Mouse (Mus musculus) embryo, embryonic 10.5 days (tissue): Measurements from ENCODE around the gene Sass6.
"Not testable (repeated sequence)": the region's sequence is repeated elsewhere in the genome, so short reads cannot be mapped to it uniquely, and the experiment has no call there.

Source experiments
- DNase-seq: peaks from one replicate; pipeline ENCODE4 v3.0.0-alpha.2; 2015; ENCODE audit warnings: low spot score

Sass6 gene

DNA sequence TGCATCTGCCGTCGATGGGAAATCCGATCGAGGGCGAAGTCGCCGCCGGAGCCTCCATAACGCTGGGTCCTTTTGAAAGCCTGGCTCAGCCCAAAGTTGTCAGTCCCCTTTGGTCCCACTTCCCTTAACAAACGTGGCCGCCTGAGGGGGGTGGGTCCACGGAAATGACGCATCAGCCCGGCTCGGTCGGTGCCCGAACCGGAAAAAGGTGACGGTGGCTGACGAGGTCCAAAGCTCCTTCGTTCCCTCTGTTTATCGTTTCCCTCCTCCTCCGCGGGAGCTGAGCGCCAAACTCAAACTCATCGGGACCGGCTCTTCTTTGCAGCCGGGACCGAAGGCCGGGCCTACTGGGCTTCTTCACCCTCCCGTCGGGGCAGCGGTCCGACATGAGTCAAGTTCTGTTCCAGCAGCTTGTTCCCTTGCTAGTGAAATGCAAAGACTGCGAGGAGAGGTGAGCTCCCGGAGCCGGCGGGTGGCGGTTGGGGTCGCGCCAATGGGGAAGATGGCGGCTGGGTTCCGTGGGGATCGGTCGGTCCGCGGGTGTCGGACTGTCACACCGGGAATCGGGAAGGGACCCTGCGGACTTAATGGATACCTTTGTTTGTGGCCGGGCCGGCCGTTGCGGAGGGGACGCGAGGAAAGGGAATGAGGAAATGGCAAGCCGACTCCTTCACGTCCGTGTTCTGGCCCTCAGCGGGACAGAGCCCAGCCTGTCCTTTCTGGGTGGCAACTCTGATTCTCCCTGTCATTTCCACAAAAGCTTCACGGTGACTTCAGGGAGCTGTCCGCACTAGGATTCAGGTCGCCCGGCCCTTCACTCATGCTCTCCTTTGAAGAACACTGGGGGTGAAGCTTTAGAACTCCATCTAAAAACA is at the start of gene Sass6:
Gene Sass6 (plus strand): TSS at position 255 of the 875 bp plus-strand sequence.
- peak; percentile 99 for DNase-seq

DNA sequence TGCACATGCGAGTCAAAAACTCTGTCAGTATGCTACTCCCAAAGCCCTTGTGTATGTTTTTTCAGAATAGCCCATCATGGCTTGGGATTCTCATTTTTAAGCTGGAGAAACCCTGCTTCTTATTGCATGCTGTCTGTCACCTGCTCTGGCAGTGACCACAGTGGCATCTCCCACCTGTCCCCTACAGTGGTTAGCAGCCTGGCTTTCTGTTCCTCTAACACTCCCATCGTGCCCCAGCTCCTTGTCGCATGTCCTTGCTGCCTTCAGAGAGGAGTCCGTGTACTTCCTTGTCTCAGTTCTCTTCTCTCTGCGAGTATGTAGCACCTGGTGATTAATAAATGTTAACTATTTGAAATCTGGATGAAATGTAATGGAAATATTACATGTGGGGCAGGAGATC is 47.4 kb upstream of the Sass6 start:
- no peak for DNase-seq

DNA sequence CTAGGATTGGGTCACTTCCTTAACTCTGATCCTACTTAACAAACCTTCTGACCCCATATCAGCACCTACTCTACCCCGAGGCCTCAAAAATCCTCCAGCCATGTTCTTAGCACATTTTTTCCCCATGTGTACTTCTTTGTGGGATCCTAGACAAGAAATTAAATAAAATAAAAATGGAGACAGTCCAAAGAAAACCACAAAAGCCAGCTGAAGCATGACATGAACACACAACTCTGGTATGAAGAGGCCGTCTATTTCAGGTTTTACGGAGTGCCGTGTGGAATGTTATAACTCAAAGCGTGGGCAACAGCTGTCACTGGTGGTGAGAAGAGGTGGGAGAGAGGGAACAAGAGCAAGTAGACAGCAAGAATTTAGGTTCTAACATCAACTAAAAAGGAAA is 43.4 kb upstream of the Sass6 start:
- DNase-seq = no peak

DNA sequence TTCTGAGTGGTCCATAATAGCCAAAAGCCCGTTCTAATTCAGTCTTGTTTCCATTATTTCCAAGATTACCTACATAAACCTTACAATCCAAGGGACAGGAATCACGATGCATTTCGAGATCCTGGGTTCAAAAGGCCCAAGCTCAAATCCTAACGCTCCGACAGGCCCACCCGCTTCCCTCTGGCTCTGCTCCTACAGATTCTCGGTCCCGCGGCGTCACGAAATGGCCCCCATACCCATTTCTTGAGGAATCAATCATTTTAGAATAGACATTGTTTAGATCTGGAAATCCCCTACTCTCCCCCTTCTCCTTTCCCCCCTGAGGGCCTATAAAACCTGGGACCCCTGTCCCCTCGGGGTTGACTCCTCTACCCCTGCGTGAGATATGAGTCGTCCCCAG is 33.5 kb upstream of the Sass6 start:
- not testable (repeated sequence) for DNase-seq

DNA sequence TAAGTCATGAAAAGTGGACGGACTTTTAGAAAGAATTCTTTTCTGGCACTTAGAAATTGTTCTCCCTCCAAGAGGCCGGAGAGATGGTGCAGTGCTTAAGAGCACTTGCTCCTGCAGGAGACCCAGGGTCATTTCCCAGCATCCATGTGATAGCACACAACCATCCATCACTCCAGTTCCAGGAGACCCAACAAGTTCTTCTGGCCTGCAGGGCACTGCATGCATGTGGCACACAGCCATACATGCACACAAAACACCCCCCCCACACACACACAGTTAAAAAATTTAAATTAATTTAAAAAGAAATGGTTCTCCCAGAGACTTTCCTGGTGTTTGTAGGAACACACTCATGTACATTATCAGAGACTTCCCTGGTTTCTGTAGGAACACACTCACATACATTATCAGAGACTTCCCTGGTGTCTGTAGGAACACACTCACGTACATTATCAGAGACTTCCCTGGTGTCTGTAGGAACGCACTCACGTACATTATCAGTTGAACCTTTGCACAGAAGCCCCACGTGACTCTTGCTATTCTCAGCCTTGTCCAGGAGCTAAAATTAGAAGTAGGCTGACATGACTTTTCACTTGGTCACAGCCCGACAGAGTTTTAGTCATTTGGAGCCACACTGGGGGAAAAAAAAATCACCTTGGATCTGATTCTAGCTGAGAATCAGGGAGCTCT is 32.2 kb upstream of the Sass6 start, which contains the start of gene Lrrc39:
Gene Lrrc39 (plus strand): TSS at position 566 of the 687 bp plus-strand sequence.
- DNase-seq = peak; percentile 10

DNA sequence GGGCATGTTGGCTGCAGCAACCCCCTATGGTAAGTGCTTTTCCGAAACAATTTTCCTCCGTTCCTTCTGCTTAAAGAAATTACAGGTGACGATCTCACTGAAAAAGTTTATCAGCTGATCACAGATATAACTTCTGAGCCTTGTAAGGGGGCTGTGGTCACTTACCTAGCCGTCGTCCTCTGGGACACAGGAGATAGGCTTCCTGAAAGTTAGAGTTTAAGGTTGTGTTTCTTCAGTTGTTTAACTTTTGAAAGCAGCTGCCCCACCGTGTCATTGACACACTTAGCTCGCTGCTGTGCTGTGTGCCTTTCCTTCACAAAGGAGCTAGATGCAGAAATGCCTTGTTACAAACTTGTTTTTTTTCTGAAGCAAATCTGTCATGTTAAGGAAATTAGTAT is 31.7 kb upstream of the Sass6 start:
- DNase-seq = no peak

DNA sequence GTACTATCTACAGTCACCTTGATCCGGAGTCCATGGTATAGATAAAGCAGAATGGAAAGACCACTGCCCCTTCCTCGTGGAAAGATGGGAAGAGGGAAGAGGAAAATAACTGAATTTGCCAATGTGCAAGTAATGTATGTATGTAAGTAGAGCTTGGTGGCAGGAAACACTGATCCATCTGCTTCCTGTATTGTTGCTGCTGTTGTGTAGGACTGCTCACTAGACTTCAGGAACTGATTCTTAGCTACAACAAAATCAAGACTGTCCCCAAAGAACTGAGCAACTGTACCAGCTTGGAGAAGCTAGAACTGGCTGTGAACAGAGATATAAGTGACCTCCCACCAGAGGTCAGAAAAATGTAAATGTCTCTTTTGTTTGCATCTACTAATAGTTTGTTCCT is 24.2 kb upstream of the Sass6 start:
- DNase-seq = no peak

DNA sequence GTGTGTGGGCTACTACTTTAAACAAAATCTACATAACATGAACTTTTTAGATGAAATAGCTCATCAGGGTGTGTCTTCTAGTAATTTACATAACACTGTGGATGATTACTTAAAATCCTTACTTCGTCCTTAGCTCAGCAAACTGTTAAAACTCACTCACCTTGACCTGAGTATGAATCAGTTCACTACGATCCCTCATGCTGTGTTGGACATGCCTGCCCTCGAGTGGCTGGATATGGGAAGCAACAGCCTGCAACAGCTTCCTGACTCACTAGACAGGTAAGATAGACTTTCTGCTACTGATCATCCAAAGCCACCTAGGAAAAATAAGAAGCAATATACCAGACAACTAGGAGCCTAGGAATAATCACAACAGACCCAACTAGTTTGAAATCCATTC is 17.5 kb upstream of the Sass6 start:
- DNase-seq = no peak

DNA sequence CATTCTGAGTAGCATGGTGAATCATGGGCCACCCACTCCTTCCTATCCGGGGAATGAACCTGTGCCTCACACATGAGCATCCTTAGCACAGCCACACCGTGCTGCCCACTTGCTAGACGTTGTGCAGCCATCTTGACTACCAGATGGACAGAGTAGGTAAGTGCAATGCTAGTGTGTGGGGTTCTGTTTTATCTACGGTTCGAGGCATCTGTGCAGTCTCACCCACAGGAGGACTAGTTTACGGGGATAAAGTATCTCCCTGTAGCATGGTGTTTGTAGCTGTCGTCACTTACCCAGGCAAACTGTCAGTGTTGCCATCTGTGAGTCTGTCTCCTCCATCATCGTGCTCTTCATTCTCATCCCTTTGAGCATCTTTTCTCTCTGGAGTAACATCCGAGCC is 12.6 kb upstream of the Sass6 start:
- no peak for DNase-seq

DNA sequence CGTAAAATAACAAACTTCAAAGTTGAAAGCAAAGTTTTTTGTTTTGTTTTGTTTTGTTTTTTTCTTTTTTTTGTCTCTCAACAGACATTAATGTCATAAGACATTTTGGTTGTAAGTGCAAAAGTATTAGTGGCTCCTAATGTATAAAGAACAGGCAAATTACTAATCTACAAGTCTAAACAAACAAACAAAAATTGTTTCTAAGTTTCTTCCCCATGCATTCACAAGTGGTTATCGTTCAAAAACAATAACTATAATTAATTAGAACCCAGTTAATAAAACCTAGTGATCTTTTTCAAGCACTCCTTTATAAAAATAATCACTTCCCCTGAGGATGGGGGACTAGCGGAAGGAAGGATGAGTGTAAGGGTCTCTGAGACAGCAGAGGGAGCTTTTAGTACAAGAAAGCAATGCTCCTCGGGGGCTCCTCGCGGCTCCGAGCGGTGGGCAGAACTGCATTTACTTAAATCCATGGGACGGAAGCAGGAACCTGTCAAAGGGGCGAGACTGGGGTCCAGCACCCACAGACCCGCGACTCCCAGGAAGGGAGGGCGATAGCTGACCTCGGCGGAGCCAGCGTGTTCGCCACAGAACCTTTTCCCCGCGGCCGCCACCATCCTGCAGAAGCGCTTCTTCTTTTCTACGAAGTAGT is 580 bp upstream of the Sass6 start:
- DNase-seq = peak; percentile 70

DNA sequence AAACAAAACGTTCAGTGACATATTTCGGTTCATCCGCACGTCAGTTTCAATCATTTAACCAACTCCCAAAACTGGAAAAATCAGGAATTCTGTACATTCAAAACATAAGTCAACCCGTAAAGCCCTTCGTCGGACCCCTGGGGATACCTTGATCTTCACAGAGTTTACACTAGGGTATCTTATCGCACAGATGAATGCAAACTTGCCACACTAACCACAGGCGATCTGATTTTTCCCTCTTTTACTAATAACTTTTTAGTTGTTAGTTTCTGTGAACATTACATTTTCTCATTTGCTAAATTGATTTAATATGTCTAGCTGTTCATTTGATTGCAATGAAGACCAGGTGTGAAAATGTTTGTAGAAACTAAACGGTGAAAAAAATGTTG is 815 bp downstream of the Sass6 start:
- DNase-seq = no peak

DNA sequence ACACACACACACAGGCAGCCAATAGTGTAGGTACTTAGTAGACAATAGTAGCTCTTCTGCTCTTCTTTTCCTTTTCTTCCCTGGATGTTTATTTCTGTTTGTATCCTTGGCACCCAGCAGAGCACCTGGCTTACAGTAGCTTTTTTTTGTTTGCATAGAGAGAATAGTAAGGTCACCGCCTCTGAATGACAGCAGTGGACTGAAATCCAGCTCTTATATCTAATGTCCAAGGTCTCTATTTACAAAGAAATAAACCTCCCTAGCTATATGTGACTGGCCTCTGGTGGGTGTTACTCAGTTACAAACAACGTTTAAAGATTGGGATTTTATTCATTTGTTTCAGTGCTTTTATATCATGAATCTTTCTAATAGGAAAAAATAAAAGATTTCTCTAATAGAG is 4.9 kb downstream of the Sass6 start:
- no peak for DNase-seq

DNA sequence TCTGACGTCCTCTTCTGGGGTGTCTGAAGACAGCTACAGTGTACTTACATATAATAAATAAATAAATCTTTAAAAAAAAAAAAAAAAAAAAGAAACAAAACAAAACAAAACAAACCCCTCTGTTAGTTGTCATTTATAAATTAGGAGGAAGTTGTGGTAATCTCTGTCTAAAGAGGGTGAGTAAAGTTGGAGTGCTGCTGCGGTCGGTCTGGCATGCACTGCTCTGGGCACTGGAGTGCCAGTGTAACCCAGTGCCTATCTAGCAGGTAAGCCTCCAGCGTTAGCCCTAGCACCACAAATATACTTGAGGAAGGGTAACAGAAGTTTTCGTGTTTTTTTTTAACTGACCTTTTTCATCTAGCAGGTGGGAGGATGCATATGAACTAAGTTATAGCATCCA is 6.2 kb downstream of the Sass6 start:
- DNase-seq = no peak

DNA sequence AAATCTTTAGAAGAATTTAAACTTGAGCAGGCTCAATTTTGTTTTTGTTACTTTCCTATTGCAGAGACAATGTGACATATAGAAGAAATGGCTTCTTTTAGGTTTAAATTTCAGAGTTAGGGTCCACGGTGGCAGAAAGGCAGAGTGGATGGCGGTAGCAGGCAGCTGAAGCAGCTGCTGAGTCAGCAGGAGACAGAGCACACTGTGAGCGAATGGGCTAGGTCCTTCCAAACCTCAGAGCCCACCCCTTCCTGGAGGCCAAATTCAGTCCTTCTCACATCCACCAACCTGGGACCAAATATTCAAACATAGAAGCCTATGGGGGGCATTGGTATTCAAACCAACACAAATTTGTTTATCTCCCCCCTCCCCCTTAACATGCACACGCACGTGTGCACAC is 7.0 kb downstream of the Sass6 start:
- DNase-seq = no peak

DNA sequence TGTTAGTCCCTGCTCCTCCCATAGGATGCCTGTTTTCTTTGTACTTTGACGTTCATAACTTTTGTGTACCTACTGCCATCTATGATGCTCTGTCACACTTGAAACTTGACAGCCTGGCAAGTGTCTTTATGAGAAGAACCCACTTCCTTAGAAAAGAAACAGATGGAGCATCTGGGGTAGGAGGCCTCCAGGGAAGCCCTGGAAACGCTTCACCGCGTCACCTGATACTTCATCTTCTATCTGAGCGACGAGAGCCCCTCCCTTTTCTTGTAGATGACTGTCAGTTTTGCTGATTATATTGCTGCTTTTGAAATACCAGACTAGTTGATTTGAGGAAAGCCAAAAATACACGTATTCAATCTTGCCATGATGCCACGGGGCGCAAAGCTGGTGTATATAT is 9.8 kb downstream of the Sass6 start:
- DNase-seq = no peak

DNA sequence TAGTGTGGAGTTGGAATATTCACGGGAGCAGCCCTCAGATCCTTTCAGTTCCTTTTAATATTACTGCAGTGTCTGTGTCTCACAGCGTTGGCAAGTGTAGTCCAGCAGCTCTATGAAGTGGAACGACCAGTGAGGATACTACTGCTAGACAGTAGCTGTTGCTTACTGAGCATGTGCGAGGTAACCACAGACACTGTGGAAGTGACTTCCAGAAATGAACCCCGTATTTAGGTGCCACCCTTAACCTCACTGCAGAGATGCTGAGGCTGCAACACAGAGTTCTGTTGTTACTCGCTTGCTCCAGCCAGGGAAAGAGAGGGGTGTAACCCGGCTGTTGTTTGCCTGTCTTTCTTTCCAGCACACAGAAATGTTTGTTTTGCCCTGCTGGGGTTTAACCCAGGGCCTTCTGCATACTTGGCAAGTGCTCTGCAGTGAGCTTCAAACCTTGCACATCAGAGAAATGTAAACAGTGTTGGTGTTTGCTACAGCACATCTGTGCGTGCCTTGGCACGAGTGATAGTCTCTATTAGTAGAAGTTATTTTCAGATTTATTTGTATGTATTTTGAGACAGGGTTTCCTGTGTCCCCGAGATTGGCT is 19.6 kb downstream of the Sass6 start, which contains the start of gene Trmt13:
Gene Trmt13 (minus strand): TSS at position 293 of the 598 bp plus-strand sequence.
- no peak for DNase-seq

DNA sequence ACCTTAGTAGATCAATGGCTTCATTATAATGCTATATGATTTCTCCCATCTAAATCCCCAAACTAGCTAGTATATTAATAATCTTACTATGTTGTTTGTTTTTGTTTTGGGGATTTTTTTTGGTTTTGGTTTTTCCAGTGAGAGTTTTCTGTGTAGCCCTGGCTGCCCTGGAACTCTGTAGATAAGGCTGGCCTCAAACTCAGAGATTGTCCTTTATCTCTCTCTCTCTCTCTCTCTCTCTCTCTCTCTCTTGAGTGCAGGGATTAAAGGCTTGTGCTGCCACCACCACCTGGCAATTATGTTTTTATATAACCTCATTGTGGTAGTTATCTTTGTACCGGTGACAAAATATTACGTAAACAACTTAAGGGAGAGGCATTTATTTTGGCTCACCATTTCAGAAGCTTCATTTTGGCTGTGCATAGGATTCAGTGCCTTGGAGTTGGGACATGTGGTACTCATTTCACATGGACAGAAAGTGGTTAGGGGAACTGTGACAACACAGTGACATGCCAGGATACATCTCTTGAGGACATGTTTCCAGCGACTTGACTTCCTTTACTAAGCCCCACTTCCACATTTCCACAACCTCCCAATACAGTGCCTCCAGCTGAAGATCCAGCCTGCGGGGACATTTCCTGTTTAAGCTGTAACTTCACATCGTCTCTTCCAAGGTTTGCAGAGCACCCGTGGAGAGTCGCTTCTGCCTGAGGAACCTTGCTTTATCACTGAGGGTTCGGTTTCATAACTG is 20.7 kb downstream of the Sass6 start:
- DNase-seq = no peak

DNA sequence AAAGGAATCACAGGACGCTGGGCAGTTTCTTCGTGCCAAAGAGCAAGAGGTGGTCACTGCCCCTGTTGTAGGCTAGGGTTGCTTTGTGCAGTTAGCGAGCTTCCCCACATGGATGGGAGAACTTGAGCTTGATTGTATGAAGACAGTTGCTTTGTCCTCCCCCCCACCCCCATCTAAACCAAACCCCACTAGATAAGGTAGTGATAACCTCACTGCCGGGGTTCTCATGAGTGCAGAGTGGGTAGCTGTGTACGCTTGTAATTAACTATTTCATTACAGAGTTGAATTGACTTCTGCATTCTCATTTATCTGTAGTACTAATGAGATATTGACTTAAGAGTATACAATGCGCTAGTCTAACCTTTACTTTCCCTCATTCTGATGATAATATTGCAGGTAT is 24.1 kb downstream of the Sass6 start:
- DNase-seq = no peak

DNA sequence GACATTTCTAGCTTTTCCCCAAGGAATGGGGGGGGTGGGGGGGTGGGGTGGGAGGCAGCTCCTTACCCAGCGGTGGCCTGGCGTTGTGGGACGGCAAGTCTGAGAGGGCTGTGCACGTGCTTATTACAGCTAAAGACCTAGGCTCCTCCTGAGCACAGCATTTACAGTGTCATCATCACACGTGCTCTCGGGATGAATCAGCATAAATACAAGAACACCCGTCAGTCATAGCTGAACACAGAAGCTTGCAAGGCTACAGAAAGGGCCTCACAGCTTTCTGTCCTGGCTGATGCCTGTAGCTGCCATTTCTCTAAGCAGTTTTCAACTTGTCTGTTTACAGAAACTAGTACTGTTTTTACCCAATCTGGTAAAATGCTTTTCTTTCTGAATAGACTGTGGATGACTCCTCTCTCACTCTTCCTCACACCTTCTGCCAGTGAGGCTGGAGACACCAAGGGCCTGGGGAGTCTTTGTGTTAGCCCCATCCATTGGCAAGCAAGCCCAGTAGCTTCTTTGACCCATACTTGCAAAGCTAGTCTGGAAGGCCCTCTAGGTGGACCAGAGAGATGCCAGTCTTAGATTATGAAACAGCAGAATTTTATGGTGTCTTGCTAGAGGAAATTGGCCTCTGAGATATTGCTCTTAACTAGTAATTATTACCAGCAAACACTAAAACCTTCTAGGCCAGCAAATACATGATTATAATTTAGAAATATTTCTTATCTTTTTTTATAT is 26.0 kb downstream of the Sass6 start:
- no peak for DNase-seq

DNA sequence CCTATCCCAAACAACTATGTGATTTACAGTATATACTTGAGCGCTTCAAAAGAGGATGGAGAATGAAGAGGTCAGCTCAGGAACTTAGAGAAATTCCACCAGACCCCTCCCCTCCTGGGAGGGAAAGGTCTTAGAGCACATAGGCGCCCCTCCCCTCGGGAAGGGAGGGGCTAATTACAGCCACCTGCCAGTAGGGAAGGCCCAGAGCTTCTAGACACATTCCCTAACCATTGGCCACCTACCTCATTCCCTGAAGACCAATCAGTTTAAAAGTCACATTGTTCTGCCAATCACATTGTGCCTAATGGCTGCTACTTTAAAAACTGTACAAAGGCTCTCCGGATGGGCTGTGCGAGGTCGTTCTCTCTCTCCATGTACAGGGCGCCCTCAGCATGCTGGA is 27.9 kb downstream of the Sass6 start:
- DNase-seq = no peak

DNA sequence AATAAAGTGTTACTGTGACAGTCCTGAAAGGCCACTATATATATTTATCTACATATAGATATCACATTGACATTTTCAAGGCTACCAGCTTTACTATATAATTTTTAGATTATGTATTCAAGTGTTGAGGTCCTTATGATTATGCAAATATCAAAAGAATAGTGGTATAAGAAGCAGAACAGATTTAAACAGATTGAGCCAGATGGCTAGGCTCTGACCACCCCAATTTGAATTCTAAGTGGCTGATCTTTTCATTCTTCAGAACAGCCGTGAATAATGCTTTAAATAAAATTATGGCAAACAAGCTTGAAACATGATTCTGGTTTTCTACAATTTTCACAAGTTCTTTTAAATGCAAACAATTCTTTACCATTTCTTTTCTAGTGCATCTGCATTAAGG is 36.7 kb downstream of the Sass6 start:
- DNase-seq = no peak
